Mouse (Mus musculus) cerebellum, postnatal 36 days (tissue): Measurements from ENCODE around the gene Mettl22.
A peak's percentile ranks its signal among the peaks of the same experiment; 100 is the strongest.

Source experiments
- DNase-seq, 2 experiments: peaks; one replicate each; pipeline ENCODE4 v3.0.0; 2021 to 2022; ENCODE audit warnings: mixed read lengths in 2 of 2

Mettl22 gene

GRCm38 (mm10) chr16:8513236-8513906 lies 42.8 kb downstream of the Mettl22 start, which contains the start of gene Abat:
Abat (plus strand) TSS chr16:8513429.
- DNase-seq: peak; percentile 89 to 93

GRCm38 (mm10) chr16:8514180-8514579 lies 43.6 kb downstream of the Mettl22 start:
- DNase-seq: peak; percentile 24 to 28

GRCm38 (mm10) chr16:8520525-8520924 lies 49.9 kb downstream of the Mettl22 start:
- no peak for DNase-seq

- DNase-seq: no peak
These were observed 50.7 kb downstream of the Mettl22 start for GRCm38 (mm10) chr16:8521322-8521721.

GRCm38 (mm10) chr16:8523480-8524144 lies 53.0 kb downstream of the Mettl22 start:
- peak; percentile 61 to 71 for DNase-seq

GRCm38 (mm10) chr16:8524163-8524847 lies 53.7 kb downstream of the Mettl22 start:
- DNase-seq: no peak

GRCm38 (mm10) chr16:8525293-8525692 lies 54.7 kb downstream of the Mettl22 start:
- DNase-seq: no peak

- DNase-seq: no peak
These were observed 55.3 kb downstream of the Mettl22 start for GRCm38 (mm10) chr16:8525877-8526276.

- no peak for DNase-seq
These were observed 58.8 kb downstream of the Mettl22 start for GRCm38 (mm10) chr16:8529389-8529788.

- DNase-seq: no peak
These were observed 59.4 kb downstream of the Mettl22 start for GRCm38 (mm10) chr16:8530018-8530417.

GRCm38 (mm10) chr16:8532461-8532860 lies 61.9 kb downstream of the Mettl22 start:
- no peak for DNase-seq

- DNase-seq: no peak
These were observed 62.3 kb downstream of the Mettl22 start for GRCm38 (mm10) chr16:8532894-8533293.

- DNase-seq: no peak
These were observed 62.9 kb downstream of the Mettl22 start for GRCm38 (mm10) chr16:8533477-8533876.

GRCm38 (mm10) chr16:8534466-8535200 lies 64.0 kb downstream of the Mettl22 start:
- DNase-seq: no peak

GRCm38 (mm10) chr16:8535411-8535810 lies 64.8 kb downstream of the Mettl22 start:
- DNase-seq: no peak

- no peak for DNase-seq
These were observed 68.7 kb downstream of the Mettl22 start for GRCm38 (mm10) chr16:8539150-8539865.
